15 mouse cellular contexts compared by ENCODE assay signal in genomic region chr16:85152457-85152856, GRCm38 (mm10). TPM values are rescaled to one million over a fixed set of nuclear protein-coding genes. Genes with fewer than 3 reads are reported as not detected.
DNase-seq lines count a peak whose midpoint lies in the region; ATAC-seq lines count a peak whose summit lies in the region.
"Had no signal": no experiment of that assay in that cellular context is flagged by ENCODE, and none has a peak within 500 bp of the region (broad histone marks: within the 10 kb centered on the region; RNA-seq: fewer than 3 reads in every experiment).

No protein-coding gene starts in this region.

- H3K27me3 ChIP-seq in heart, embryonic 14.5 days (ENCODE audit: control insufficient read depth, insufficient read depth, low read length): no peaks in the 10 kb centered on the region
- H3K27me3 ChIP-seq in liver, embryonic 16.5 days (ENCODE audit: control insufficient read depth, insufficient read depth, low read depth, low read length): no peaks in the 10 kb centered on the region
- H3K27me3 ChIP-seq in liver, embryonic 12.5 days (replicated peaks): no peaks in the 10 kb centered on the region
- H3K27me3 ChIP-seq in embryonic facial prominence, embryonic 10.5 days (replicated peaks; ENCODE audit: low read depth, poor library complexity, severe bottlenecking): no peaks in the 10 kb centered on the region
- H3K27me3 ChIP-seq in hindbrain, embryonic 16.5 days (replicated peaks; ENCODE audit: control insufficient read depth, insufficient read depth, low read length): no peaks in the 10 kb centered on the region
- H3K27me3 ChIP-seq: forebrain, embryonic 15.5 days; heart, embryonic 13.5 days; hindbrain, embryonic 12.5 days had no signal

- H3K9me3 ChIP-seq in heart, embryonic 14.5 days (ENCODE audit: control insufficient read depth, low read length): no peaks in the 10 kb centered on the region
- no peaks in the 10 kb centered on the region for H3K9me3 ChIP-seq in liver, embryonic 16.5 days (replicated peaks; ENCODE audit: control insufficient read depth, low read length)
- no peaks in the 10 kb centered on the region for H3K9me3 ChIP-seq in liver, embryonic 12.5 days (replicated peaks)
- no peaks in the 10 kb centered on the region for H3K9me3 ChIP-seq in embryonic facial prominence, embryonic 10.5 days
- H3K9me3 ChIP-seq in hindbrain, embryonic 16.5 days (ENCODE audit: control insufficient read depth, low read length): no peaks in the 10 kb centered on the region
- H3K9me3 ChIP-seq: forebrain, embryonic 15.5 days; heart, embryonic 13.5 days; hindbrain, embryonic 12.5 days had no signal

- no peak for DNase-seq in heart, postnatal 4 days
- DNase-seq in embryonic facial prominence, embryonic 10.5 days (ENCODE audit: low spot score): no peak
- DNase-seq: cerebellum, postnatal 14 days; gastrocnemius, postnatal 10 days; right cerebral cortex, postnatal 4 days; thymus, postnatal 25 days had no signal

- H3K4me1 ChIP-seq in heart, embryonic 14.5 days (ENCODE audit: control insufficient read depth in 2 of 2, insufficient read depth in 2 of 2, low read length in 2 of 2): peaks cover 21 to 68% of the 10 kb centered on the region in 2 experiments
- H3K4me1 ChIP-seq in liver, embryonic 16.5 days (ENCODE audit: control insufficient read depth, low read depth, low read length): no peaks in the 10 kb centered on the region; the same call in 1 of the 2 replicates
- H3K4me1 ChIP-seq in liver, embryonic 12.5 days: peaks cover 11% of the 10 kb centered on the region
- peaks cover 55% of the 10 kb centered on the region for H3K4me1 ChIP-seq in embryonic facial prominence, embryonic 10.5 days
- peaks cover 13% of the 10 kb centered on the region for H3K4me1 ChIP-seq in hindbrain, embryonic 16.5 days (ENCODE audit: control insufficient read depth, insufficient read depth, low read depth, low read length)

- WGBS in heart, embryonic 14.5 days: 81% methylated on average over 8 of the region's 8 CpGs
- WGBS in liver, embryonic 16.5 days (ENCODE audit: insufficient replicate concordance): 58% methylated on average over 8 of the region's 8 CpGs
- 62% methylated on average over 8 of the region's 8 CpGs for WGBS in liver, embryonic 12.5 days (ENCODE audit: insufficient replicate concordance)
- 88% methylated on average over 8 of the region's 8 CpGs for WGBS in embryonic facial prominence, embryonic 10.5 days
- WGBS in hindbrain, embryonic 16.5 days: 88% methylated on average over 8 of the region's 8 CpGs

- H3K36me3 ChIP-seq in heart, embryonic 14.5 days (ENCODE audit: control insufficient read depth, insufficient read depth, low read length): no peaks in the 10 kb centered on the region
- H3K36me3 ChIP-seq in liver, embryonic 16.5 days (ENCODE audit: control insufficient read depth, insufficient read depth): no peaks in the 10 kb centered on the region
- no peaks in the 10 kb centered on the region for H3K36me3 ChIP-seq in liver, embryonic 12.5 days
- H3K36me3 ChIP-seq in embryonic facial prominence, embryonic 10.5 days (replicated peaks): peaks cover 5% of the 10 kb centered on the region
- H3K36me3 ChIP-seq in hindbrain, embryonic 16.5 days (ENCODE audit: control insufficient read depth, insufficient read depth, low read length): no peaks in the 10 kb centered on the region
- H3K36me3 ChIP-seq: forebrain, embryonic 15.5 days; heart, embryonic 13.5 days; hindbrain, embryonic 12.5 days had no signal

- no peak for ATAC-seq in heart, embryonic 14.5 days (ENCODE audit: insufficient number of reproducible peaks, insufficient read depth, low FRiP score, low read depth)
- peak; percentile 20; the same call in 1 of the 2 replicates for ATAC-seq in liver, embryonic 16.5 days (ENCODE audit: low read depth)
- no peak for ATAC-seq in liver, embryonic 12.5 days
- peak; percentile 90 for ATAC-seq in megakaryocyte progenitor cell, adult 5-6 weeks (replicated peaks; ENCODE audit: poor library complexity)
- no peak for ATAC-seq in hindbrain, embryonic 16.5 days
- ATAC-seq: forebrain, embryonic 15.5 days had no signal

- no peak overlapping the region for H3K4me2 ChIP-seq in heart, embryonic 14.5 days (ENCODE audit: low read length)
- no peak overlapping the region for H3K4me2 ChIP-seq in liver, embryonic 16.5 days (ENCODE audit: low read depth, low read length)
- no peak overlapping the region for H3K4me2 ChIP-seq in liver, embryonic 12.5 days
- H3K4me2 ChIP-seq in hindbrain, embryonic 16.5 days (ENCODE audit: low read length): no peak overlapping the region
- H3K4me2 ChIP-seq: forebrain, embryonic 15.5 days; hindbrain, embryonic 12.5 days had no signal

- no peak overlapping the region for H3K4me3 ChIP-seq in heart, embryonic 14.5 days (ENCODE audit: control insufficient read depth in 1 of 2, insufficient read depth in 1 of 2, low read depth in 1 of 2, low read length in 2 of 2)
- no peak overlapping the region for H3K4me3 ChIP-seq in liver, embryonic 16.5 days (ENCODE audit: low read depth, low read length)
- H3K4me3 ChIP-seq in liver, embryonic 12.5 days: no peak overlapping the region
- H3K4me3 ChIP-seq in embryonic facial prominence, embryonic 10.5 days: no peak overlapping the region
- H3K4me3 ChIP-seq in hindbrain, embryonic 16.5 days (ENCODE audit: low read length): no peak overlapping the region
- H3K4me3 ChIP-seq: erythroblast, embryonic 14.5 days; forebrain, embryonic 15.5 days; heart, embryonic 13.5 days; hindbrain, embryonic 12.5 days had no signal

- 0 out of 2 replicates have a peak overlapping the region, but pooled peaks have one; percentile 57 for H3K9ac ChIP-seq in heart, embryonic 14.5 days (ENCODE audit: low read length)
- no peak overlapping the region for H3K9ac ChIP-seq in liver, embryonic 16.5 days (ENCODE audit: low read depth, low read length)
- H3K9ac ChIP-seq in liver, embryonic 12.5 days: no peak overlapping the region
- no peak overlapping the region for H3K9ac ChIP-seq in hindbrain, embryonic 16.5 days (ENCODE audit: low read depth, low read length)
- H3K9ac ChIP-seq: forebrain, embryonic 15.5 days; hindbrain, embryonic 12.5 days had no signal

- peak overlapping the region in 1 of 2 experiments; percentile 54; a peak in 2 of 4 replicates for H3K27ac ChIP-seq in heart, embryonic 14.5 days (replicated peaks in 1 of 2; ENCODE audit: control insufficient read depth in 1 of 2, insufficient read depth in 1 of 2, low read depth in 2 of 2, low read length in 2 of 2)
- H3K27ac ChIP-seq in liver, embryonic 16.5 days (ENCODE audit: low read length): no peak overlapping the region
- H3K27ac ChIP-seq in liver, embryonic 12.5 days: no peak overlapping the region
- H3K27ac ChIP-seq in embryonic facial prominence, embryonic 10.5 days (replicated peaks): peak overlapping the region; percentile 66; the same call in 1 of the 2 replicates
- H3K27ac ChIP-seq in hindbrain, embryonic 16.5 days (ENCODE audit: low read depth, low read length): no peak overlapping the region
- H3K27ac ChIP-seq: forebrain, embryonic 15.5 days had no signal

RNA-seq across cellular contexts. Expression of gene App, which starts 21.1 kb away (rescaled TPM):
- 162 and 169 TPM in 2 replicates for polyA plus RNA-seq in heart, embryonic 14.5 days (2014; fragmentation: Nextera tagmentation; extraction: Ambion mirVana)
- total RNA-seq in heart, postnatal 4 days (2021): 100 to 1,000 TPM; 241 to 243 TPM
- polyA plus RNA-seq in liver, embryonic 16.5 days (2015; fragmentation: Nextera tagmentation; extraction: Ambion mirVana): 19.2 and 19.9 TPM in 2 replicates
- 26.1 and 26.2 TPM in 2 replicates for polyA plus RNA-seq in liver, embryonic 12.5 days (2016; fragmentation: Nextera tagmentation; extraction: Ambion mirVana)
- 116 TPM in 2 replicates for polyA plus RNA-seq in embryonic facial prominence, embryonic 10.5 days (2016; fragmentation: Nextera tagmentation; extraction: Ambion mirVana)
- total RNA-seq in megakaryocyte progenitor cell, adult 5-6 weeks (2015): 109 and 111 TPM in 2 replicates
- total RNA-seq in megakaryocyte progenitor cell, adult 5-6 weeks (2017): 114 and 137 TPM in 2 replicates
- 482 and 521 TPM in 2 replicates for polyA plus RNA-seq in hindbrain, embryonic 16.5 days (2015; fragmentation: Nextera tagmentation; extraction: Ambion mirVana)

Comparison
In these comparisons a context has a peak if more than half of its experiments do, and no peak if none do; other contexts are left out.
1. ATAC-seq: peak in liver, embryonic 16.5 days (single experiment) and megakaryocyte progenitor cell, adult 5-6 weeks (single experiment); none in heart, embryonic 14.5 days (single experiment), liver, embryonic 12.5 days (single experiment) and hindbrain, embryonic 16.5 days (single experiment).